Mouse (Mus musculus): Measurements from ENCODE around the gene Pex16.

Gene Pex16

DNA sequence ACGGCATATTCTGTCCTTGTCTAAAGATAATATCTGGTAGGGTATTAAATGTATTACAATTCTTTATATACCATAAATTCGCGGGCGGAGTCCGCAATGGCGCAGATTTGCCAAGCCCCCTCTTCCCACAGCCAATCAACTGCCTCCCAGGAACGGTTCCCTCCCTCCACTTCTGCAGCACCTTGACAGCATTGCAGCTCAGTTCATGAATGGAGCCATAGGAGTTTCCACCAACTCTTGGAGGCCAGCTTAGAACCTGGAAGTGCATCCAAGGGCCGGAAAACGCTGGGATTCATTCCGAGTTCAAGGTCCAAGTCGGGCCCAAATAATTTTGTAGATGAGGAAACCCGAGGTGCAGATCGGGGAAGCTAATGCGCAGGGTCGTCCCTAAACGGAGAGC is at the start of gene Pex16, which contains the start of gene Large2:
Gene Pex16 (plus strand): TSS at position 163 of the 400 bp plus-strand sequence.
Gene Large2 (minus strand): TSS at position 356 of the 400 bp plus-strand sequence.
- DNase-seq (ENCODE audit: low read depth), result peak; percentile 66

GRCm38 (mm10) chr2:92325676-92326075 is 48.8 kb upstream of the Pex16 start:
- no peak for DNase-seq (ENCODE audit: low read depth)

- no peak for DNase-seq (ENCODE audit: low read depth)
These were observed 48.3 kb upstream of the Pex16 start for GRCm38 (mm10) chr2:92326221-92326620.

DNA sequence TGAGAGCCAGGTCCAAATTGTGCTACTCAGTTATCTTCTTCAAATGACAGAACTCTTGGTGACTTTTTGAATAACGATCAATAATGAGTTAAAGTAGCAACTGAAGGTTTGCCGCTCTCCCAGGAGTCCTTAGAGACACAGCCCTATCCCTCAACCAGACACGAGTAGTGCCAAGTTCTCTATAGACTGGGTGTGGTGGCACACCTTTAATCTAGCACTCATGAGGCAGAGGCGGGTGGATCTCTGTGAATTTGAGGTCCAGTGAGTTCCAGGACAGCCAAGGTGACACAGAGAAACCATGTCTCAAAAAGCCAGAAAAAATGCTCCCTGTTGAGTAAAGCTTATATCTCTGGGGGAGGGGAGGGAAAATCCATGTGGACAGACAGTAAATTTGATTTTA is 46.9 kb upstream of the Pex16 start:
- DNase-seq (ENCODE audit: low read depth), result no peak

DNA sequence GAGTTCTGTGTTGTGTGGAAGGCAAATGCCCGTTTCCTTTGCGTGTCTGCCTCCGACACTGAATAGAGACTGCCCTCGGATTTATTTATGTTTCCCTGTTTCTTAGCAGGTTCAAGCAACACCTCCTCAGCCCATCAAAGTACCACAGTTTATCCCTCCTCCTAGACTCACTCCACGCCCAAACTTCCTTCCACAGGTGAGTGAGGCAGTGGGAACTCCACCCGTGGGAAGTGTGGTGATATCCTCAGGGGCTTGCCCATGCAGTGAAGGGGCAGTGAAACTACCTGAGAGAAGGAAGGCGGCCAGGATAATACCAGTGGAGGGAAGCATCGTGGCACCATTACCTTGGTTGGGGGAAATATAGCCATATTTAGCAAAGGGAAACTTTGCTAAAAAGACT is 46.3 kb upstream of the Pex16 start:
- no peak for DNase-seq (ENCODE audit: low read depth)

DNA sequence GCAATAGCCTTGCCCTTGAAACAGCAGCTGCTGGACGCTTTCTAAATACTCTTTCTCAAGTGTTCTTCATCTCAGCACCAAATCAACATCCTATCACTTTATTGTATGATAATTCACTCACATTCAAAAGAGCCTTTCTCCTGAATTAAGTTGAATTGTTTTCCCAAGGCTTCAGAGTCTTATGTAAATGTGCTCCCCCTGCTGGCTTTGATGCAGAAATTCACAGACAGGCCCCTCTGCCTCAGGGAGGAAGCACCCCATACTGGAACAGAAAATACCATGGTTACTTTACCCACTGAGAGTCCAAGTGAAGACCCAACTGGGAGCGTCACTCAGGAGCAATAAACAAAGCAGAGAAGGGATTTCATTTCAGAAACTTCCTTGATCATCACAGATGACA is 43.6 kb upstream of the Pex16 start:
- DNase-seq (ENCODE audit: low read depth), result peak; percentile 61

- DNase-seq (ENCODE audit: low read depth), result peak; percentile 17
These were observed 43.1 kb upstream of the Pex16 start for GRCm38 (mm10) chr2:92331410-92331809.

DNA sequence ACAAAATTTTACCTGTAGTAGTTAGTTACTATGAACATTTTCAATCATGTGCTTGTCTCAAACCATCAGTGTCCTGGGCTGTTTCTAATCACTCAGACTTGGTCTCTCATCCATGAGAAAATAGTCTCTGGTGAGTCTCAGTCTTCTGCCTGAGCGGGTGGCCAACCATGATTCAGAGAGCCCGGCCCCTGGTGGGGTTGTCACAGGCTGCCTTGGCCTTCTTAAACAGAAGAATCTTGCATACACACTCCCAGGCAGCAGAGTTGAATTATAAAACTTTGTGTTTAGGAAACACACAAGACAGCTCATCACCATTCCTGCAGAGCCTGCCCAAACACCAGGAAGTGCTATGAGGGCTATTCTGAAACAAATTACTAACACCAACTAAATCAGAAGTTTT is 42.6 kb upstream of the Pex16 start:
- DNase-seq (ENCODE audit: low read depth), result no peak

DNA sequence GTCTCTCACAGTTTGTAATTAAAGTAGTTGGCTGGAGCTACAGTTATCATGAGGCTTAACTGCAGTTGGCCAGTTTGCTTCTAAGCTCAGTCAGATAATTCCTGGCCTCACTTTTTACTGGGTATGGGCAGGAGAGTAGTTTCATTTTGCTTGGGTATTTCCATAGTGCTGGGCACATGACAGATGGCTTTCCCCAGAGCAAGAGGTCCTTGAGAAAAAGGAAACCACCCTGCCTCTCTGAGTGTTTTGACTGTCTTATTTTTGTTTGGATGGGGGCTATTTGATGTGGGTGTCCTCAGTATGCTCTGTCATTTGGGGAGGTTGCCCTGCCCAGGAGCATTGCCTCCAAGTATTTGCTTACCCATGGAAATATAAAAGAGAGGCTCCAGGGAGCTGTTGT is 32.1 kb upstream of the Pex16 start:
- no peak for DNase-seq (ENCODE audit: low read depth)

GRCm38 (mm10) chr2:92347191-92347590 is 27.3 kb upstream of the Pex16 start:
- no peak for DNase-seq (ENCODE audit: low read depth)

- no peak for DNase-seq (ENCODE audit: low read depth)
These were observed 24.7 kb upstream of the Pex16 start for GRCm38 (mm10) chr2:92349589-92350425.

- no peak for DNase-seq (ENCODE audit: low read depth)
These were observed 23.8 kb upstream of the Pex16 start for GRCm38 (mm10) chr2:92350686-92351085.

- no peak for DNase-seq (ENCODE audit: low read depth)
These were observed 21.1 kb upstream of the Pex16 start for GRCm38 (mm10) chr2:92353402-92353801.

- no peak for DNase-seq (ENCODE audit: low read depth)
These were observed 20.3 kb upstream of the Pex16 start for GRCm38 (mm10) chr2:92354224-92354623.

- DNase-seq (ENCODE audit: low read depth), result no peak
These were observed 15.2 kb upstream of the Pex16 start for GRCm38 (mm10) chr2:92359301-92359700.

GRCm38 (mm10) chr2:92360186-92360823 is 14.2 kb upstream of the Pex16 start:
- DNase-seq (ENCODE audit: low read depth), result no peak

DNA sequence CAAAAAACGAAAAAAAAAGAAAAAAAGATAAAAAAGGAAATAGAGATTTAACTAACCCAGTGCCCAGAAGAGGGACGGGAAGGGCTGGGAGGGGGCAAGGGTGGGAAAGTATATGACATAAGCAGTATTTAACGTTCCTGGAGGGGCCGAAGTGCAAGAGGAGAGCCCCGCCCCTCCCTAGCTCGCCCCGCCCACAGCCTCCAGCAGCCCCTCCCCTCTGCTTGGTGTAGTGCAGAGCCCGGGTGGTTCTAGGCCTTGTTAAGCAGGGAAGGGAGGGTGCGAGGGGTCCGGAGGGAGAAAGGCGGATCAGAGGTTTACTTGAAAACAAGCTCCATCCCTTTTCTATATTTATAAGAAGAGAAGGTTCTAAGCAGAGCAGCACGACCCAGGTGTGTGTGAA is 13.6 kb upstream of the Pex16 start:
- DNase-seq (ENCODE audit: low read depth), result no peak

GRCm38 (mm10) chr2:92361795-92362194 is 12.7 kb upstream of the Pex16 start:
- no peak for DNase-seq (ENCODE audit: low read depth)

DNA sequence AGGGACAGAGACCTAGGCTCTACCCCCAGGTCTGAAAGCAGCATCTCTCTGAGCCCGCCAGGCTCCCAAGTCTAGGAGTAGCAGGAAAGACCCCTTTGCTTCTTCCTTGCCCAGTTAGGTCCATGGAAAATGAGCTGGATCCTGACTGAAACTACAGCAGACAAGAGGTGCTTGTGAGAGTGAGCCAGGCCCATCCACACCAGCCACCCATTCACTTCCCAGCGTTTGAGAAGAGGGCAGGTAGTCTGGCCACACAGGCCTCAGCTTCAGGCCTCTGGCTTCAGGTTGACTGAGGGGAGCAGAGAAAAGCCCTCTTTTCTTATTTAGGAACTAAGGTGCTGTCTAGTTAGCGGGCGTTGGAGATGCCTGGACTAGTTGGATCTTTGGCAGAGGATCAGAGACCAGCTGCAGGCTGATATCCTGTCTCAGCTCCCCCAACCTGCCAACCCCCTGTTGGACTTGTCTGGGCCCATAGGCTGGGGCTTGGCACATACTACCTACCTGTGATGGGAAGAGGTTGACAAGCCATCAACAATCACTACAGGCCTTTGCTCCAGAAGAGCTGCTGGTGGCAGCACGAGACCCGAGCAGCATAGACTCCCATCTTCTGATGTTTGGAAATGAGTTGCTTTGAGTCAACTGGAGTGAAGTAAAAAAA is 11.8 kb upstream of the Pex16 start:
- DNase-seq (ENCODE audit: low read depth), result no peak

DNA sequence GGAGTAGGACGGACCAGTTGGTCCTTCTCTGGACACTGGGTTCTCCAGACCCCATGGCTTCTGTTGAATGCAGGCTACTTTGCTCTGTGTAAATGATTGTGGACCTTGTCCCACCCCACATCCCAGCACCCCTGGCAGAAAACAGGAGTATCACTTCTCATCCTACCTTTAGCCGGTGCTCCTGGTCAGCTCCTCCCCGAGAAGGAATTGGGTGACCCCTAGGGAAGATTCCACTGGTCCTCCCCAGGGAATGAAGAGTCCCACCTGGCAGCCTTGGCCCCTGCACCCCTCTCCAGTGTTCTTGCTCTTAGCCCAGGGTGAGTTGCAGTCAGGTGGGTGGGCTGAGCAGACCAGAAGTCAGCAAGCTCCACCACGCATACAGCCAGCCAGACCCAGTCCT is 10.4 kb upstream of the Pex16 start:
- DNase-seq (ENCODE audit: low read depth), result no peak

DNA sequence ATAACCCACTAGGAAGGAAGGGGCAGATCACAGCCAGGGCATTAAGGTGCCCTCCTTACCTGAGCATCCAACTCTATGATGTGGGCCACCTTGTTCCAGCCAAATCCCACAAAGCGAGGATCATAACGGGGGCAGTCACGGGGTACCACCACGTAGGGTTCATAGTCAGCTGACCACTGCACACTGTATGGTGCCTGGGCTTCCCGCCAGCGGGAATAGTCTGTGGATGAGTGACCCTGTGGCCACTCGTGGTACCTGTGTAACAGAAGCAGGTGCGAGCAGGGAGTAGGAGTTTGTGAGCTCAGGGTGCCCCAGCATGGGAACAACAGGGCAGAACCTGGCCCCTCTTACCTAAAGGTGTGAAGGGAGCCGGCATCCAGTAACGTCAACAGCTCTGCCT is 8.9 kb upstream of the Pex16 start:
- DNase-seq (ENCODE audit: low read depth), result no peak

DNA sequence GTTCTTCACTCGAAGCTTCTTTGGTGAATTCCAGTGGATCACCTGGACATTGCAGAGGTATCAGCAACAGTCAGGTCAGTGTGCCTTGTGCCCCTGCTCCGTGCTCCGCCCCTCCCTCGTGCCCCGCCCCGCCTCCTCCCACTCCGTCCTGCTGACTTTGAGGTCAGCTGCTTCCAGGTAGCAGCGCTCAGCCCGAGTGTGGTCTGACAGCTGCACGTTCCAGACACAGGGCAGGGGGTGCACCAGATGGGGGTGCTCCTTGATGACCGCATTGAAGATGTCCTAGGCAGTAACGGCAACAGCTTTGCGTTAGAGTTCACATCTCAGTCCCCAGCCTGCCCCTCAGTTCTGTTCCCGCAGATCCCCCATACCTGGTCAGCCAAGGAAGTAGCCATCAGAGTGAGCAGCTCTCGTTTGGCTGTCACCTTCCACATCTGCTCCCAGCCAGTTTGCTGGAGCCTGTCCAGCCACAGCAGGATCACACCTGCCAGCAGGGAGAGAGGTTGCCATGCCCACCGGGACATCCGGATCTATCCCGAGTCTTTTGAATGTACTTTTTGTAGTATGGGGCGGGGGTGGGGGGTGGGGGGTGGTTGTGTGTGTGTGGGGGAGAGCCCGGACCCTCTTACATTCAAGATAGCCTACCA is 7.0 kb upstream of the Pex16 start:
- DNase-seq (ENCODE audit: low read depth), result no peak

DNA sequence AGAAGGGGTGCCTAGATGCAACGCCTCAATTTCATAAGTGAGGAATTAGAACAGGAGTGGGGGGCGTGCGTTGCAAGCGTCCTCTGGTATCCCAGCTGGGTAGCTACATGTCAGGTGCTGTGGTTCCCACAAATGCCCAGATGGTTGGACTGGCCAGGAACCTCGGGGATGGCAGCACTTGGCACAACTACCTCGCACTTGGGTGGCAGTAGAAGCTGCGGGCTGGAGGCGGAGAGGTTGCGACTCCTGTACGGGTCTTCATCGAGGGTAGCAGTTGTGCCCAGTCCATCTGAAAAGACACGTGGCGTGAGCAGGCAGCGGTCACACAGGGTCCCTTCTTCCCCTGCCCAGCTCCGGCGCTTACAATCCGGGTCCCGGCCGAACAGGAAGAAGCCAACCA is 4.1 kb upstream of the Pex16 start:
- no peak for DNase-seq (ENCODE audit: low read depth)
